Mouse (Mus musculus): ENCODE data around the gene Suox.
A peak's percentile ranks its signal among the peaks of the same experiment; 100 is the strongest.
"Not testable (repeated sequence)": the region's sequence is repeated elsewhere in the genome, so short reads cannot be mapped to it uniquely, and the experiment has no call there.

Gene Suox

GRCm38 (mm10) chr10:128673763-128674468 is at the start of gene Suox:
Gene Suox, minus strand, starts transcription at chr10:128674073.
- peak; percentile 44 for DNase-seq (ENCODE audit: low read depth, low spot score)

DNA sequence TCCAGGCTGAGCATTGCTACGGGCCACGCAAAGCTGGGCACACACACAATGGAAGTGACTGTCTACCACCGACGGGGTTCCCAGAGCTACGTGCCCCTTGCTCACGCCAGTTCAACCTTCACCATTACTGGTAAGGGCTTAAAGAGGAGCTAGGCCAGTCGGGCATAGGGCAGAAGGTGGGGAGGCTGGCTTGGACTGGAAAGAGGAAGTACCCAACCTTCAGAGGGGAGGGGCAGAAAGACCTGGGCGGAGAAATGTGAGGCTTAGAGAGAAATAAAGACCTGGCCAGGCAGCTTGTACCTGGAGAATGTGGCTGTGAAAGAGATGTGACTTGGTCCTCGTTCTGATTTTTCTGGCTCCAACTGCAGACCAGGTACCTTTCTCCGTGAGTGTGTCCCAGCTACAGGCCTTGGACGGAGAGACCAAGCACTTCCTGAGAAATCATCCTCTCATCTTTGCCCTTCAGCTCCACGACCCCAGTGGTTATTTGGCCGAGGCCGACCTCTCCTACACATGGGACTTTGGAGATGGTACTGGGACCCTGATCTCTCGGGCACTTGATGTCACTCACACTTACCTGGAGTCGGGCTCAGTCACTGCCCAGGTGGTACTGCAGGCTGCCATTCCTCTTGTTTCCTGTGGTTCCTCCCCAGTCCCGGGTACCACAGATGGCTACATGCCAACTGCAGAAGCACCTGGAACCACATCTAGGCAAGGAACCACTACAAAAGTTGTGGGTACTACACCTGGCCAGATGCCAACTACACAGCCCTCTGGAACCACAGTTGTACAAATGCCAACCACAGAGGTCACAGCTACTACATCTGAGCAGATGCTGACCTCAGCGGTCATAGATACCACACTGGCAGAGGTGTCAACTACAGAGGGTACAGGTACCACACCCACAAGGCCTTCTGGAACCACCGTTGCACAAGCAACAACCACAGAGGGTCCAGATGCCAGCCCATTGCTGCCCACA is 42.0 kb upstream of the Suox start:
- no peak for DNase-seq (ENCODE audit: low read depth, low spot score)

- not testable (repeated sequence) for DNase-seq (ENCODE audit: low read depth, low spot score)
Observed at GRCm38 (mm10) chr10:128711318-128711717, 37.4 kb upstream of the Suox start.

DNA sequence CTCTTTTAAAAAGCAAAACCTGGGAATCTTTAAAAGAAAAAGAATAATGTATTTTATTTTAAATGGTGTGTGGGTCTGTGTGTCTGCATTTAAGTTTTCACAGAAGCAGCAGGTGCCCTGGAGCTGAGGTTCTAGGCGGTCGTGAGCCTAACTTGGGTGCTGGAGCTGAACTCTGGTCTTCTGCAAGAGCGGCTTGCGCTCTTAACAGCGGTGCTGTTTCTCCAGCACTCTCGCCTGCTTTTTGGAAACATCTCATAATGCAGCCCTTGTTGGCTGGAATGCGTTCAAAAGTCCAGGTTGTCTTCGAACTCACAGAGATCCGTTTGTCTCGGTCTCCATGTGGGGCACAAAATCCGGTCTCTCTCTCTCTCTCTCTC is 31.4 kb upstream of the Suox start:
- no peak for DNase-seq (ENCODE audit: low read depth, low spot score)

GRCm38 (mm10) chr10:128704491-128705316 is 30.8 kb upstream of the Suox start, which contains the start of gene Cdk2:
Gene Cdk2, minus strand, starts transcription at chr10:128705031.
- peak; percentile 68 for DNase-seq (ENCODE audit: low read depth, low spot score)

- no peak for DNase-seq (ENCODE audit: low read depth, low spot score)
Observed at GRCm38 (mm10) chr10:128703895-128704294, 30.0 kb upstream of the Suox start, which contains the start of gene Pmel. Gene Pmel, plus strand, starts transcription at chr10:128704195.

GRCm38 (mm10) chr10:128702328-128703007 is 28.6 kb upstream of the Suox start:
- no peak for DNase-seq (ENCODE audit: low read depth, low spot score)

DNA sequence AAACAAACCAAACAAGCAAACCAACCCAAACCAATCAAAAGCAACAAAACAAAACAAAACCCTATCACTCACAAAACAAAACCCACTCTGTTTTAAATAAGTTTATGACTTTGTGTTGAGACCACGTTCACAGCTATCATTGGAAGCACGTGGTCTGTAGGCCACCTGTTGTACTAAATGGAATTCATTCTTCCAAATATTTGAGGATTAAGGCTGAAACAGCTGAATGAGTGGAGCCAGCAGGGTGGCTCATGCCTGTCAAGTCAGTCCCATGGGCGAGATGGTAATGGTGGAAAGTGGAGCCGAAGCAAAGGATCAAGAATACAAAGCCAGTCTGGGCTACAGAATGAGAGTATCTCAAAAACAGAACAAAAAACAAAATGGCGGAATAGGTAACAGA is 26.8 kb upstream of the Suox start:
- DNase-seq (ENCODE audit: low read depth, low spot score): no peak

GRCm38 (mm10) chr10:128699611-128700010 is 25.7 kb upstream of the Suox start:
- DNase-seq (ENCODE audit: low read depth, low spot score): no peak

- DNase-seq (ENCODE audit: low read depth, low spot score): no peak
Observed at GRCm38 (mm10) chr10:128699006-128699405, 25.1 kb upstream of the Suox start.

DNA sequence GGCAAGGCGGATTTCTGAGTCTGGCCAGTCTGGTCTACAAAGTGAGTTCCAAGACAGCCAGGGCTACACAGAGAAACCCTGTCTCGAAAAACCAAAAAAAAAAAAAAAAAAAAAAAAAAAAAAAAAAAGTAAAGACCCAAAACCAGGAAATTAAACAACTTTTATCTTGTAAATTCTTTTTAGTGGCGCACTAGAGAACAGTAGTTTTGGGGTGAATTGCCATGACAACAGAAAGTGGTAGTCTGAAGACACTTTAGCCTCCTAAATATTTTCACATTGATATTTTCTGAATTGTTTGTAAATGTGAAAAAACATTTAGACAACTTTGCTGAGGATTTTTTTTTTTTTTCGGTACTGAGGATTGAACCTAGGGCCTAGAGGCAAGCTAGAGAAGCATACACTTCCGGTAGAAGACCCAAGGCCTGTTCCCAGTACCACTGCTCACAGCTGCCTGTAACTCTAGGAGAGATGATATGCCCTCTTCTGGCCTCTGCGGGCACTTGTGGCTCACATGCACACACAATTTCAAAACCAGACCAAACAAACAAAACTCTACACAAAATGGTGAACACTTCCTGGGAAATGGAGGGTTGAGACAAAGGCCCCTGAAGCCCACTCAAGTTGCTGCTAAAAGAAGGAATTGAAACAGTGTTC is 23.3 kb upstream of the Suox start:
- no peak for DNase-seq (ENCODE audit: low read depth, low spot score)

- DNase-seq (ENCODE audit: low read depth, low spot score): peak; percentile 99
Observed at GRCm38 (mm10) chr10:128695992-128696807, 22.3 kb upstream of the Suox start, which contains the start of gene Rab5b. Gene Rab5b, minus strand, starts transcription at chr10:128696264.

GRCm38 (mm10) chr10:128695411-128695991 is 21.6 kb upstream of the Suox start:
- no peak for DNase-seq (ENCODE audit: low read depth, low spot score)

- peak; percentile 8 for DNase-seq (ENCODE audit: low read depth, low spot score)
Observed at GRCm38 (mm10) chr10:128674469-128675008, 666 bp upstream of the Suox start.

DNA sequence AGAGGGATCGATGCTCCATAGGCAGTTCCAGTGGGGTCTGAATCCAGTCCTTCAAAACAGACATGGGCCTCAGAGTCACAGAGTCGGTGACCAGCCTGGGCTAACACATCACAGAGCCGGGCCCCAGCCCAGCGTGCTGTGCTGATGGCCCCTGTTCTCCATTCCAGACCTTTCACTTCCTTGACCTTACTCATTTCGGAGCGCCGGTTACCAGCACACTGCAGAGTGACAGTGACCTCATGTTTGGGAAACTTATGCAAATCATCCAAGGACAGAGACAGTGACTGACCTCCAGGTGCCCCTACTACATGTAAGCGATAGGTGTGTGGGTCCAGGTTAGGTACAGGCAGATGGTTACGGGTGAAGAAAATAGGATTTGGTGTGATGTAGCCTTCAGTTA is 2.7 kb downstream of the Suox start:
- DNase-seq (ENCODE audit: low read depth, low spot score): no peak

- DNase-seq (ENCODE audit: low read depth, low spot score): peak; percentile 61
Observed at GRCm38 (mm10) chr10:128668790-128669672, 4.8 kb downstream of the Suox start.

DNA sequence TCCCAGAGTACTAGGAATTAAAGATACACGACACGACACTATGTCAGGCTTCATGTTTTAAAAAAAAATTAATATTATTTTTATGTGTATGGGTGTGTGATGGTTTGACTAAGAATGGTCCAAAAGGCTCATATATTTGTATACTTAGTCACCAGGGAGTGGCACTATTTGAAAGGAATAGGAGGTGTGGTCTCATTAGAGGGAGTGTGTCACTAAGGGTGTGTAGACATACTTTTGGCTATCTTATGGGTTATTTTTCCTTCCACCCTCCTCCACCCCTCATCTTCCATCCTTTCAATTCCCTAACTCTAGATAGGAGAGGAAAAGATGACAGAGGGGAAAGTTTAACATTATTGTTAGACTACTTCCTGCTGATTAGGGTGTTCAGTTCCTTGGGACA is 8.1 kb downstream of the Suox start:
- no peak for DNase-seq (ENCODE audit: low read depth, low spot score)

DNA sequence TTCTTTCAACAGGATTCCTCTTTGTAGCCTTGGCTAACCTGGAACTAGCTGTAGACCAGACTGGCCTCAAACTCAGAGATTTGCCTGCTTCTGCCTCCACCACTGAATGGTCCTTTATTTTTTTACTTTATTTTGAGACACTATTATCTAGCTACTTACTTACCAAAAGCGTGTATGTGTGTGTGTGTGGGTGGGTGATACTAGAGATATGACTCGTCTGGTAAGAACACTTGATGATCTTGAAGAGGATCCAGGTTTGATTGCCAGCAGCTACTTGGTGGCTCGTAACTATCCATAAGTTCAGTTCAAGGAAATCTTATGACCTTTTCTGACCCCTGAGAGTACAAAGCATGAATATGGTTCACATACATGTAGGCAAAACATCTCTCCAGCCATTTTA is 8.6 kb downstream of the Suox start:
- DNase-seq (ENCODE audit: low read depth, low spot score): no peak

Data from retina, adult 2 months (tissue).